Mouse (Mus musculus) hindbrain, embryonic 14.5 days (tissue): ENCODE data around the gene Dynlt1f. TPM values are rescaled to one million over a fixed set of nuclear protein-coding genes. Genes with fewer than 3 reads are reported as not detected.
A peak's percentile ranks its signal among the peaks of the same experiment; 100 is the strongest.
"Not testable (repeated sequence)": the region's sequence is repeated elsewhere in the genome, so short reads cannot be mapped to it uniquely, and the experiment has no call there.

Experiments used
- ATAC-seq: fragments of 200-750 bp; cut with Nextera tagmentation; 2 replicates; pipeline ENCODE4 v1.8.0; 2017; ENCODE audit warnings: moderate number of reproducible peaks, mild to moderate bottlenecking, moderate TSS enrichment, moderate library complexity; ENCODE audit not compliant: low FRiP score
- DNase-seq: peaks from one replicate; pipeline ENCODE4 v3.0.0-alpha.2; 2015; ENCODE audit warnings: low spot score
- H3K27ac ChIP-seq: fragments of 300-500 bp; sonication (generic); 2 replicates; pipeline ENCODE4 v1.5.1; 2014; ENCODE audit warnings: mild to moderate bottlenecking, moderate library complexity
- H3K27me3 ChIP-seq: fragments of 300-500 bp; sonication (generic); 2 replicates; pipeline ENCODE4 v1.6.1; 2014; ENCODE audit warnings: mild to moderate bottlenecking, low read length, mixed read lengths; ENCODE audit not compliant: control insufficient read depth, insufficient read depth
- H3K36me3 ChIP-seq: fragments of 300-500 bp; sonication (generic); replicated peaks from 2 replicates; pipeline ENCODE4 v1.6.1; 2014; ENCODE audit not compliant: control insufficient read depth, insufficient read depth
- H3K4me1 ChIP-seq: fragments of 300-500 bp; sonication (generic); replicated peaks from 2 replicates; pipeline ENCODE4 v1.6.1; 2014; ENCODE audit warnings: antibody characterized with exemption, low read length, mixed read lengths; ENCODE audit not compliant: control insufficient read depth, insufficient read depth
- H3K4me2 ChIP-seq: fragments of 300-500 bp; sonication (generic); replicated peaks from 2 replicates; pipeline ENCODE4 v1.6.1; 2014; ENCODE audit warnings: mild to moderate bottlenecking, moderate library complexity
- H3K4me3 ChIP-seq: fragments of 300-500 bp; sonication (generic); replicated peaks from 2 replicates; pipeline ENCODE4 v1.5.1; 2014; ENCODE audit warnings: mild to moderate bottlenecking, low read length
- H3K9ac ChIP-seq: fragments of 300-500 bp; sonication (generic); 2 replicates; pipeline ENCODE4 v1.6.1; 2014
- H3K9me3 ChIP-seq: fragments of 300-500 bp; sonication (generic); 2 replicates; pipeline ENCODE4 v1.6.1; 2016; ENCODE audit warnings: low read length; ENCODE audit not compliant: control insufficient read depth
- WGBS: fragments of 180-500 bp; shearing (Covaris S2); extraction: QIAGEN DNeasy Blood & Tissue Kit; methylation state at CpG from one replicate; pipeline ENCODE4 v1.1.7; 2014; 5-methylcytosine and 5-hydroxymethylcytosine counted together
- polyA plus RNA-seq: library from polyadenylated mRNA; unstranded; fragments of >200 nt; fragmentation: Nextera tagmentation; extraction: Ambion mirVana; gene quantifications from 2 replicates; pipeline ENCODE4 v1.2.1, GENCODE M21; 2014

Dynlt1f gene
- polyA plus RNA-seq, 1 experiment from 2014 or later, result 320 TPM

DNA sequence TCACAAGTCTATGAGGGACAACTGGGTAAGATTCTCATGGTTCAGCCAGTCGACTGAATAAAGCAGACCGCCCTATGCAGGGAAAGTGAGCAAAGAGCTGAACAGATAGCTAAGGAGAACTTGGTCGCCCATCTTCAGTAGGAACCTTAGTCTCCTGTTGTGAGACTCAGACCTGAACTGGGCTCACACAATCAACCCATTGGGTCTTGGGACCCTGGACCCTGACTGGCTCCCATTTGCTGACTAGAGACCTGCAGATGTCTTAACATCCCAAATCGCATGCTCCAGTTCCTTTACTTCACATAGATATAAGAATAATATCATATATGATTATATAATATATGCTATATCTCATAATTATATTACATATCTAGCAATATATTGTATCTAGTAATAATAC is 18.3 kb downstream of the Dynlt1f start:
- H3K4me3 ChIP-seq, H3K9ac ChIP-seq, H3K27ac ChIP-seq, H3K27me3 ChIP-seq, H3K36me3 ChIP-seq, H3K4me1 ChIP-seq, ATAC-seq, H3K9me3 ChIP-seq, H3K4me2 ChIP-seq, DNase-seq: not testable (repeated sequence)
- 93% methylated on average over 3 of the region's 4 CpGs for WGBS

DNA sequence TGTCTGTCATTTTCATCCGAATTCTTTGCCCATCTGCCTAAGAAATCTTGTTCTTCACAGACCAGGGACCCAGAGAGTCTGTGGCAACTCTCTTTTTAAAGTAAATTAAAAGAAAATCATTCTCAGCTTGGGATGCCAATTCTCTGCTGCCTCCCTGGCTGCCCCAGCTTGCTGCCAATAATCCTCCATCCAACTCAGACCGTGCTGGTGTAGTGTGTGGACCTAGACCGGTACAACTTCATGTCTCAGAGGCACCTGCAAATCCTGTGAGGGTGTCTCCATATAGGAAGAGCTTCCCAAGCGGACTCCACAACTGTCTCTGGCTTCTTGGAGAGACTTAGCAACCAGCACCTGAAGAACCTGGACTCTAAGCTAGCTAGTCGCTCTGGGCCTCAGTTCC is 18.8 kb downstream of the Dynlt1f start:
- DNase-seq, result peak; percentile 5
- Histone ChIP-seq H3K4me1 (no peaks in the 10 kb centered on the region), H3K4me3 (no peak overlapping the region), H3K36me3 (no peaks in the 10 kb centered on the region), H3K4me2 (no peak overlapping the region), H3K27ac (no peak overlapping the region), H3K9me3 (no peaks in the 10 kb centered on the region), H3K27me3 (no peaks in the 10 kb centered on the region), H3K9ac (no peak overlapping the region)
- WGBS, result 91% methylated on average over 5 of the region's 5 CpGs
- ATAC-seq, result no peak

DNA sequence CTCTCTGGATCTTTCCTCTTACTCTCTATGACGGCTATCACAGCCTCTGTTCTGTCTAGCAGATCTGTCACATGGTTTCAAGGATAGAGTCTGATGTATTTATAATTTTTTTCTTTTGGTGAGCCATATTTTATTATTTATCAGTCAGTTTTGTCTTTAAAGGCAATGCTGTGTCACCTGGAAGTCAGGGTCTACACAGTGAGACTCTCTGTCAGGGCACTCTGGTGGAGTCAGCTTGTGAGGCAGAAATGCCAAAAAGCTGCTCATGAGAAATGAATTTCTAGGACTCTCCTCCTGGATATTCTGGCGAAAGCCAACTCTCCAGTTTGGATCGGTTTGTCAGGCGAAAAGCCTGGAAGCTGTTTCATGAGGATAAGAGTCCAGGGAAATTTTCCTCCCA is 19.9 kb downstream of the Dynlt1f start:
- DNase-seq, H3K4me3 ChIP-seq, H3K9me3 ChIP-seq, H3K27ac ChIP-seq, ATAC-seq, H3K27me3 ChIP-seq, H3K4me1 ChIP-seq, H3K4me2 ChIP-seq, H3K9ac ChIP-seq, H3K36me3 ChIP-seq: not testable (repeated sequence)
- 89% methylated on average over 1 of the region's 4 CpGs for WGBS

DNA sequence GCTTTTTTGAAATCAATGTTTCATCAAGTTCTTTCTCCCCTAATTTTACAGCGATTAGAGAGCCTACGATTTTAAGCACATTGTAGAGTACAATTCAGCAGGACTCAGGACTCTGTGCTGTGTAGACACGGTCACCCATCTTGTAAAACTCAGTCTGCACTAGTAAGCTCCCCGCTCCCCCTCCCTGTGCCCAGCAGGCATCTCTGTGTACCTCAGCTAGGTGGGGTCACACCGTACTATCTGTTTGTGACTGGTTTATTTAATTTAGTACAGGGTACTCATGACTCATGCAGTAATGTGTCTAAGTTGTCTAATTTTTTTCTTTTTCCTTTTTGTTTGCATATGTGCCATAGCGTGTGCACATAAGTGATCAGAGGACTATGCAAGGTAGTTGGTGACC is 22.9 kb downstream of the Dynlt1f start:
- H3K9me3 ChIP-seq, H3K27ac ChIP-seq, H3K4me1 ChIP-seq, ATAC-seq, H3K27me3 ChIP-seq, DNase-seq, H3K36me3 ChIP-seq, H3K4me3 ChIP-seq, H3K4me2 ChIP-seq, H3K9ac ChIP-seq: not testable (repeated sequence)
- 93% methylated on average over 6 of the region's 6 CpGs for WGBS

DNA sequence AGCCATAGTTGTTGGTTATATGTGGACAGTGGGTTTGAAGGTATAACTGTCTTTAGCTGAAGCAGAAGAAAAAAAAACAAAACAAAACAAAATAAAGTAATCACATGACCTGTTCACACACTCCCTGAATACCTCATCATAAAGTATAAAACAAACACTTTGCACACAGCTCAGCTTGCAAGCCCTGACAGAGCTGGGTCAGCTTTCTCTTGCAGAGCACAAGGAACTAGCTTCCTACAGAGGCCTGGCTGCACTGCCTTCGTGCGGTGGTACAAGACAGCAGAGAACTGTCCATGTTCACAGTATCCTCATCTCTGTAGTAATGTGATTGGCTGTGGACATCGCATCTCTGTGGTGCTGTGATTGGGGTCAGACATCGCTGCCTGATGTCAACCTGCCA is 25.3 kb downstream of the Dynlt1f start:
- not testable (repeated sequence) for H3K27ac ChIP-seq, H3K9ac ChIP-seq, H3K36me3 ChIP-seq, H3K4me2 ChIP-seq, H3K27me3 ChIP-seq, H3K4me1 ChIP-seq, ATAC-seq, H3K4me3 ChIP-seq, H3K9me3 ChIP-seq, DNase-seq
- 94% methylated on average over 4 of the region's 4 CpGs for WGBS

DNA sequence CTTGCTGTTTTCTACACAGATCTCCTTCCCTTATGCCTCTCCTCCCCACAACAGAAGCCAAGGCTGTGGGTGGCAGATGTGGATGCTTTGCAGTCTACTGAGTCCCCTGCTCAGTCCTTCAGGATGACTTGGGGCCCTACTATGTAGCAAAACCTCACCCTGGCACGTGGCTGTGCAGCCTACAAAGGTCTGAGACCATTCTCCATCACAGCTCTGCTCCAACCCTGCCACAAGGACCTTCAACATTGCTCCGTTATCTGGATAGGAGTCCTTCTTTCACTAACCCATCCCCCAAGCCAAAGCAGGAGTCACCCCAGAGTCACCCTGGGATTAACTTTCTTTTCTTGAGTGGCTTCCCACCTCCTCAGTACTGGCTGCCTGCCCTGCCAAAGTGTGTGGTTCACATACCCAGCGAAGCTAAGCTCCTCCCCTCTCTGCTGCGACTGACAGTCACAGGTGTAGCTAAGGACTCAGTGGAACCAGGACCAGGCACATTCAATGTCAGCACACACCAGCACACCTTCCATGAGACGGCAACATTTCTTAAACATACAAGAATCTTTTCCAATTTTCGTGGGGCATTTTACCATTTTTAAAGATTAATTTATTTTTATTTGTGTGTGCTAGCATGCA is 30.7 kb downstream of the Dynlt1f start:
- not testable (repeated sequence) for ATAC-seq
- 56% methylated on average over 1 of the region's 6 CpGs for WGBS

DNA sequence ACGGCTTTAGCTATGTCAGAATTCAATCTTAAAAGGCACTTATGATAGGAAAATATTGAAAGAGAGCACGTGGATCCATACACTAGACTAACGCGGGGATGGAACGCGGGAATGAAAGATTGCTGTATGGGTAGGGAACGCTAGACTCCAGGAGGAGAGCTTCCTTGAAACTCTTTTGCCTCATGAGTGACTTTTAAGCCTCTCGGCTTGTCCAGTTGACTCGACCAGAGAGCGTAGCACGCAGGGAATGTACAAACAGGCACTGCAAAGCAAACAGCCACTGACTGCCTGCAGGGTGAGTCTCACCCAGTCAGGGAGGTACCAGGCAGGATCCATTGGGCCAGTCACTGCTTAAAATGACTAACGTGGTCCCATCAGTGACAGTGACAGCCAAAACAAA is 33.7 kb downstream of the Dynlt1f start:
- H3K27ac ChIP-seq, H3K27me3 ChIP-seq, H3K4me1 ChIP-seq, H3K36me3 ChIP-seq, DNase-seq, H3K4me2 ChIP-seq, H3K4me3 ChIP-seq, ATAC-seq, H3K9ac ChIP-seq, H3K9me3 ChIP-seq: not testable (repeated sequence)
- WGBS, result 94% methylated on average over 11 of the region's 12 CpGs

More for the DNA sequence above, 30.7 kb downstream of the Dynlt1f start:
- H3K27ac ChIP-seq, DNase-seq, H3K9me3 ChIP-seq, H3K36me3 ChIP-seq, H3K4me1 ChIP-seq, H3K27me3 ChIP-seq, H3K9ac ChIP-seq, H3K4me2 ChIP-seq, H3K4me3 ChIP-seq: not testable (repeated sequence)

DNA sequence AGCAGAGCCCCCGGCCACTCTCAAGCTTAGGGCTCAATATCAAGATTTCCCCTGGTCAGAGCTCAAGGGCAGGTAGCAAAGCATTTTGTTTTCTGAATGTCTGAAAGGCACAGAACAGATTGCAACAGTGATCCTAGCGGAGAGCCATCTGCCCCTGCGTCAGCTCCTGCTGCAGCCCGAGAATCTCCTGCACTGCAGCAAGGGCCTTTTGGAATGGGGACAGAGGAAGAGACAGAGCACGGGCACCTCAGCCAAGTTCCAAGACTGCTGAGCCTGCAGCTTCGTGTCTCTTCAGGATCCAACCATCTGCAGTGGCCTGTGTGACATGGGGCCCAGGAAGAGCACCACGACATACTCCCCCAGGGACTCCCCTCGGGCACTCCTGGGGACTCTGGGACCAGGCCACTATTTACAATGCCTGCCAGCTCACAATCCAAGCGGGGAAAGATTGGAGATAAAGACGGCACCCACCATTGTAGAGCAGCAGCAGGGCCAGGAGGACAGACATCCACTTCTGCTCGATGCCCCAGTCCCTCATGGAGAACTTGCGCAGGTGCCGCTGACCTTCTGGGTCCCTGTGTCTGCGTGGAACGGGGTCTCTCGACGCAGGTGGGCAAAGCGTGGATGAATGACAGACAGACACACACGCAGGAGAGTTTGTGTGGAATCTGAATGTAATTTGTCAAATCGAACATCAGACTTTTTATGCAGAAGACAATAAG is 34.8 kb downstream of the Dynlt1f start:
- H3K27ac ChIP-seq, DNase-seq, H3K9me3 ChIP-seq, H3K4me2 ChIP-seq, H3K27me3 ChIP-seq, H3K4me1 ChIP-seq, H3K9ac ChIP-seq, ATAC-seq, H3K4me3 ChIP-seq, H3K36me3 ChIP-seq: not testable (repeated sequence)
- WGBS, result 86% methylated on average over 17 of the region's 20 CpGs

DNA sequence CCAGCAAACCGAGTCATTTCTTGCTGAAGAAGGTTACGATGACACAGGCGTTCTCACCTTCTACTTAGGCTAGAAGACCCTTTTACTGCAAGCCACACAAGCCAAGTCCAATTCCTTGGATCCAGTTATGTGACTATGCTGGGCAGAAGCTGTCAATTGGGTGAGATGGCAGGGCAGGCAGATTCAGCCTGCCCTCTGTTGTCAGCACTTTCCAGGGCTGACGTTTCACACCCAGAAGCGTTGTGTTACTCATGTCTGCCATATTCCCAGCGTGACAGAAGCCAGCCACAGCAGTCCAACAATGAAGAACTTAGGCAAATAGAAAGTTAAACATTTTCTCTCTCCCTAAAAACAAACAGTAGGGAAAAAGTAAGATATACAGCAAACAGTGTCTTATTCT is 35.7 kb downstream of the Dynlt1f start:
- H3K36me3 ChIP-seq, H3K4me3 ChIP-seq, ATAC-seq, H3K4me1 ChIP-seq, H3K27me3 ChIP-seq, DNase-seq, H3K9ac ChIP-seq, H3K9me3 ChIP-seq, H3K27ac ChIP-seq, H3K4me2 ChIP-seq: not testable (repeated sequence)
- WGBS, result 71% methylated on average over 3 of the region's 6 CpGs
